Mouse (Mus musculus) monocyte, adult 59 days (primary cell): Measurements from ENCODE around the gene Nudt8. TPM values are rescaled to one million over a fixed set of nuclear protein-coding genes. Genes with fewer than 3 reads are reported as not detected.

Experiments used
- total RNA-seq, 2 experiments: library from RNA; stranded (reverse); gene quantifications; one replicate each; pipeline ENCODE4 v1.2.4; 2023

Gene Nudt8
- 10 to 100 TPM in 1 of 2 experiments, 1 to 10 TPM in 1; 8.0 to 14.1 TPM for total RNA-seq

DNA sequence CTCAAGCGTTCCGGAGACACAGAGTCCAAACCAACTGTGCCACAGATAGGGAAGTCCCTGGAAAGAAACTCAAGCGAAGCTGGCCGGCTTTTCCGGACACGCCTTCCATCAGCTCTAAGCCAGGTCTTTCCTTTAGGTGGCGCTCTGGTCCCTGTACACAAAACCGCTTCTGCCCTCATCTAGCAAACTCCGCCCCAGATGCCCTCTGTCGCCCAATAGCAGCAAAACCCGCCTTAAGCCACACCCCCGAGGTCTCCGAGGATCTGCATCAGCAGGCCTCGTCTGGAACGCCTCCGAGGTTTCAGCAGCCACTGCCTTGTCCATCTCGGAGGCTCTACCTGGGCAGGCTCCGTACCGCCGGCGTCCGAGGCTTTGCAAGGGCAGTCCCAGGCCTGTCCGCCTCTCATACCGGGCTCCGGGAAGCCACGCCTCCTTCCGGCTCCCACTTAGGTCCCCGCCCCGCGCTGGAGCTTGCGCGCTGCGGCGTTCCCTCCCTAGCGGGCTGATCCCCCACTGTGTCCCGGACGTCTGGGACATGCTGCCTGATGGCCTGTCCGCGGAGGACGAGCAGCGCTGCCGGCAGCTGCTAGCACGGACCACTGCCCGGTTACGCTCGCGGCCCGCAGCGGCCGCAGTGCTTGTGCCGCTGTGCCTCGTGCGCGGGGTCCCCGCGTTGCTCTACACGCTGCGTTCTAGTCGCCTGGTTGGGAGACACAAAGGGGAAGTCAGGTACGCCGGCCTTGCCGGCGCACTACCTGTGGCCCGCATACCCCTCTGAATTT, at the start of gene Nudt8, which contains the start of gene Gm49405:
TSS of gene Nudt8 (plus strand) at position 462 of the 782 bp plus-strand sequence.
TSS of gene Gm49405 (plus strand) at position 508 of the 782 bp plus-strand sequence.

DNA sequence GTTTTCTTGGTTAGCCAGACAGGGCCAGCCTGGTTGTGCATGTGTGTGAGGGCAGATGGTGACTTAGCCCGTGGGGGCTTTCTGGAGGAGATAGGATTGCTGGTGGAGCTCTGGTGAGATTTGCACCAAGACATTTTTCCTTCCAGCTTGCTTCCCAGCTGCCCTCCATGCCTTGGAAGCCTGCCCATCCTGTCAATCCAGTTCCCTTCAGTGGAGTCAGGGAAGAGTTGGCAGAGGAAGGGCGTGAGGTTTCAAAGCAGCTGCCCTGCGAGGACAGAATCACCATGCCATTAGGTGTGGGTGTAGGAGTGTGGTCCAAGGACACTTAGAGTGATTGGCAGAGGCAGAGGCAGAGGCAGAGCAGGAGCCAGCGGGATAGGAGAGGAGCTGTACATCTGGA, 41.9 kb upstream of the Nudt8 start, which contains the start of gene Aldh3b3:
TSS of gene Aldh3b3 (plus strand) at position 176 of the 400 bp plus-strand sequence.

DNA sequence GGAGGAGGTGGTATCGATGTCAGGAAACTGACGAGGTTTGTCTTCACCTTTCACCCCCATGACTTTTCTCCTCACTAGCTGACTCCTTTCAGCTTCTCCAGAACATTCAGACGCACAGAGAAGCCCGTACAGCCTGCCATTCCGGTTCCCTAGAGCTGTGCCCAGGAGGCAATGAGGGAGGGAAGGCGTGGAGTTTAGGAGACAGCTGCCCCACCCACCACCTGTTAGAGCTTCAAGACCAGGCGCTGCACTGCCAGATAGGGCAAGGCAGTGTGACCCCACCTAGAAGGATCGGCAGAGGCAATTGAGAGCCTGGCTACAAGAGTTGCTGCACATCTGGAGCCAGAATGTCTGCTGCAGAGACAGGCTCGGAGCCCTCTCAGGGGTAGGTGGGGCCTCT, 28.2 kb upstream of the Nudt8 start, which contains the start of gene Aldh3b2:
TSS of gene Aldh3b2 (plus strand) at position 100 of the 400 bp plus-strand sequence.

DNA sequence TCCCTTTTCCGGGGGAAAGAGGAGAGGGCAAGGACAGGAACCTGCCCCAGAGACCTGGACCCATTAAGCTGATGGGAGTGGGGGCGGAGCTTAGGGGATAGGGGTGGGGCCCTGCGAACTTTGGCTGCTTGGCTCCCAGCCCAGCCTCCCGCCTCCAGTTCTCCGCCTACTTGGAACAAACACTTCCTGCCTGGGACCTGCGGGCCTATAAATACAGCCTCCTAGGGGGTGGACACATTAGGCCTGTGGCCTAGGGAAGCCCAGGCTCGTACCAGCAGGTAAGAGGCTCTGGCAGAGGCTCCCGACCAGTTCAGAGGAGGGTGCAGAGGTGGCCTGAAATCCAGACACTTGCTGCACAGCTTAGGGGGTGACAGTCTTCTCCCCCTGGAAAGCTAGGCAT, 14.0 kb upstream of the Nudt8 start, which contains the start of gene Acy3:
TSS of gene Acy3 (plus strand) at position 237 of the 400 bp plus-strand sequence.

DNA sequence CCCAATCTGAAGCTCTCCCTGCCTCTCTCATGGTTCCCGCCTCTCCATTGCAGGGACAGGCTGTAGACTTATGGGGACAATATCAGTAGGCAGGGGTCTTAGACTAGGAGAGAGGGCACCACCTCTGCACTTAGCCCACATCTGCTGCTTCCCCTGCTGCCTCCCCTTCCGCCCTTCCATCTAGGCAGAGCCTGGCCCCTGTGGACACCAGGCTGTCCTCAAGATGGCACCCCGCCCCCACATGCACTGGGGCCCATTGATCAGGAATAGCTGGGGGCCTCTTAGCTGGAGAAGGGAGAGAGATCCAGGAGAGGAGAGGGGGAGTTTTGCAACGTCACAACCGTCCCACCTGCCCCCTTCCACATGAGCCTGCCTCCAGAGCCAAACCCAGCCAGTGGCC, 8.0 kb upstream of the Nudt8 start, which contains the start of gene Tbx10:
TSS of gene Tbx10 (plus strand) at position 337 of the 400 bp plus-strand sequence.

DNA sequence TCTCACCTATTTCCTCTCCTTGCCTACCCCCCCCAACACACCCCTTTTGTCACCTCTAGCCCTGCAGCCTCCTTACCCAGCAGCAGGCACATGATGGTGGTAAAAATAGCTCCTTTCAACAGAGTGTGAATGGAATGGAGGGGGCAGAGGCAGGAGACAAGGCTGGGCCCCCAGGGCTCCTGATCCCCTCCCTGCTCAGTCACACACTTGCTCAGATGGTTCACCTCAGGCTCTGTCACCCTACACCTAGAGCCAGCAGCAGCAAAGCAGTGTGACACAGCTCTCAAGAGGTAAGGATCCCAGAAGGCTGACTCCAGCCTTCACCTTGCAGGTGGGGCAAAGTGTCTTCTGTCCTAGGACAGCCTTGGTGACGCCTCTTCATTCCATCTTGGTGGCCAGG, 2.7 kb downstream of the Nudt8 start, which contains the start of gene Doc2g:
TSS of gene Doc2g (plus strand) at position 202 of the 400 bp plus-strand sequence.

DNA sequence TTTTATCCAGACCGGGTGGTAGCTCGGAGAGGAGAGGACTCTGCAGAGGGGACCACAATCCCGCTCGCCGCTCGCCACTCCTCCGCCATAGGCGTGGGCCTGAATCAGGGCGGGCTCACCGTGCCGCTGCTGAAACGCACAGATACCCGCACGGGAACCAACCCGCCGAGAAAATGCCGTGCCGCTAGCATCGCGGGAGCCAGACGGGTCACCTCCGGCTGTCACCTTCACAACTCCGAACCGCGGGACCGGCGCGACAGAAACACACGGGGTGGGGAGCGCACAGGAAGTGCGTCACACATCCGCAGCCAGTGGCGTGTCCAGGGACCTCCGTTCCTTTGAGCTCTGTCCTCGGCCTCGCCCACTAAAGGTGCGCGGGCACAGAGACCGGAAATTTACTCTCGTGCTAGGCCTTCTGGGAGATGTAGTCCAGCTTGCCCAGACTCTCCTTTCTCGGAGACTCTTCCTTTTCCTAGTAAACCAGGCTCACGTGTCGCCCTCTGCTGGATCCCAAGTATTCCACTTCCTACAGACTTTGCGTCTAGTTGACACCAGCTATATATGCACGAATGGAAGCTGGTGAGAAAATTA, 12.1 kb downstream of the Nudt8 start, which contains the start of gene Ndufv1:
TSS of gene Ndufv1 (minus strand) at position 375 of the 591 bp plus-strand sequence.

DNA sequence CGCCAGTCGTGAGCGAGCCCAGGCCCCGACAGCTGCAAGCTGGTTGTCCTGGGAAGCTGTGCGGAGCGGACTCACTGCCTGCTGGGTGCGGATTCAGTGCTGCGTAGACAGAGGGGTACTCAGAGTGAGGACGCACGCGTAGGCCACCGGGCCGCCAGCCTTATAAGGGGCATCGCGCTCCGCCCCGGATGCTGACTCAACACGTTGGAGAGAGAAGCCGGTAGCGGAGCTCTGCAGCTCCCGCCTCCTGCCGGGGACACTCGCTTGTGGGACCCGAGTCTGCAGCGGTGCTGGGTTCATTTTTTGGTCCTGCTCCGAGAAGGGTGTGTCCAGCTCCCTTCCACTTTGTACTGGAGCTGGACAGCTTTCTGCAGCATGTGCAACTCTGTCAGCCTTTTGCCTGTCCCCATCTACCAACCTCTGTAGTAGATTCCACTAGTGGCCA, 37.4 kb downstream of the Nudt8 start, which contains the start of gene Gstp1:
TSS of gene Gstp1 (minus strand) at position 198 of the 445 bp plus-strand sequence.

DNA sequence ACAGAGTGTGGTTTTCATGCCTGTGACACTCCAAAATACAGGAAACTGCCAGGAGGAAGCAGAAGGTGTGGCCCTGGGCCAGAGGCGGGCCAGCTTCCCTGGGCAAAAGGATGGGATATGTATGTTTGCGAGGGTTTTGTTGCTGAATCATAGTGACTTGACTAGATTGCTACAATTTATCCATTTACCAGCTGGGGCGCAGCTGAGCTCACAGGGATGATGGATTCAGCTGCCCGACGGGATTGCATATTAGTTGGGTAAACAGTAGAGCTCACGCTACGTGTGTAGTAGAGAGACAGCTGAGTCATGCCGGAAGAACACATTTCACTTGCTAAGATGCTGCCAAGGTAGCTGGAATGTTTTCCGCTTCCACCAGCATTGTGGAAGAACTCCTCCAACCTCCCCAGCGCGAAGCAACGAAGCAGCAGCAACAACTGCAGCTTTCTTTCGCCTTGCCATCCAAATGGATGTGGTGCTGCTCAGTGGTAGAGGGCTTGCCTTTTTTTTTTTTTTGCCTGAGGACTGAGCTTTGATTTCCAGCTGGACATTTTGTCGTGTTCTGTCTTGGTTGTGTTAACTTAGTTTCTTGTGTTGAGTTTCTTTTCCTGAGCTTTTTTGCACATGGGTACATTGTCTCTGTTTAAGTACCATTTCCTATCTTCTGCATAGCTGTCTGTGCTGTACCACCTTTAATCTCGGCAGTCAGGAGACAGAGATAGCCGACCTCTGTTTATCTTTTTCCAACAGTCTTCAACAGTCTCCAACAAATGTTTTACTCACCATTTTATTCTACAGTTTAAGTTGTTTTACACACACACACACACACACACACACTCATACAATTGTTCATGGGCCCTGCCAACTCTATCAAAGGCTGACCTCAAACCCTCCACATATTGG, 45.8 kb downstream of the Nudt8 start, which contains the start of gene Gstp2:
TSS of gene Gstp2 (minus strand) at position 58 of the 900 bp plus-strand sequence.

Other genes with a start within 250 kb of the Nudt8 start
- gene Kmt5b, start 233.2 kb upstream of the Nudt8 start, total RNA-seq: 10 to 100 TPM; 80.3 to 96.8 TPM
- 10 to 100 TPM; 72.2 to 84.5 TPM for gene Chka, start 148.8 kb upstream of the Nudt8 start, total RNA-seq
- 100 to 1,000 TPM; 482 to 489 TPM for gene Tcirg1, start 93.4 kb upstream of the Nudt8 start, total RNA-seq
- 10 to 100 TPM; 86.9 to 96.9 TPM for gene Ndufs8, start 87.8 kb upstream of the Nudt8 start, total RNA-seq
- gene Aldh3b1, start 70.8 kb upstream of the Nudt8 start, total RNA-seq: 10 to 100 TPM; 87.1 to 88.5 TPM
- gene Unc93b1, start 65.4 kb upstream of the Nudt8 start, total RNA-seq: 100 to 1,000 TPM; 733 to 761 TPM
- under 1 TPM; 0.33 to 0.52 TPM for gene Aldh3b3, start 41.9 kb upstream of the Nudt8 start, total RNA-seq
- 1 to 10 TPM; 4.2 to 6.3 TPM for gene Aldh3b2, start 28.3 kb upstream of the Nudt8 start, total RNA-seq
- not detected for gene Acy3, start 14.0 kb upstream of the Nudt8 start, total RNA-seq
- gene Tbx10, start 7.8 kb upstream of the Nudt8 start, total RNA-seq: not detected
- gene Gm49405, start within 50 bp of the Nudt8 start, total RNA-seq: 1 to 10 TPM; 1.5 to 1.6 TPM
- 1 to 10 TPM; 2.5 to 4.8 TPM for gene Doc2g, start 2.7 kb downstream of the Nudt8 start, total RNA-seq
- gene Ndufv1, start 12.2 kb downstream of the Nudt8 start, total RNA-seq: 10 to 100 TPM; 58.0 to 65.5 TPM
- gene Gstp1, start 37.4 kb downstream of the Nudt8 start, total RNA-seq: 100 to 1,000 TPM; 150 to 173 TPM
- 10 to 100 TPM; 15.3 to 58.8 TPM for gene Gstp2, start 45.4 kb downstream of the Nudt8 start, total RNA-seq
- gene Gstp3, start 59.0 kb downstream of the Nudt8 start, total RNA-seq: 1 to 10 TPM; 6.8 to 7.6 TPM
- not detected for gene Cabp2, start 81.0 kb downstream of the Nudt8 start, total RNA-seq
- 100 to 1,000 TPM; 250 to 306 TPM for gene Cdk2ap2, start 96.6 kb downstream of the Nudt8 start, total RNA-seq
- 100 to 1,000 TPM; 399 to 422 TPM for gene Pitpnm1, start 99.4 kb downstream of the Nudt8 start, total RNA-seq
- gene Aip, start 125.3 kb downstream of the Nudt8 start, total RNA-seq: 100 to 1,000 TPM; 105 to 131 TPM
- under 1 TPM; 0.31 to 0.43 TPM for gene Gpr152, start 139.2 kb downstream of the Nudt8 start, total RNA-seq
- 10 to 100 TPM in 1 of 2 experiments, 1 to 10 TPM in 1; 5.6 to 10.1 TPM for gene Cabp4, start 143.5 kb downstream of the Nudt8 start, total RNA-seq
- 100 to 1,000 TPM; 435 to 477 TPM for gene Coro1b, start 148.0 kb downstream of the Nudt8 start, total RNA-seq
- 10 to 100 TPM; 13.1 to 17.2 TPM for gene Ptprcap, start 153.0 kb downstream of the Nudt8 start, total RNA-seq
- gene Rps6kb2, start 162.8 kb downstream of the Nudt8 start, total RNA-seq: 10 to 100 TPM; 41.7 to 47.8 TPM
- 1 to 10 TPM; 5.7 to 6.3 TPM for gene Carns1, start 174.9 kb downstream of the Nudt8 start, total RNA-seq
- gene Tbc1d10c, start 190.7 kb downstream of the Nudt8 start, total RNA-seq: 10 to 100 TPM; 29.8 to 31.7 TPM
- 100 to 1,000 TPM; 360 to 389 TPM for gene Ppp1ca, start 191.5 kb downstream of the Nudt8 start, total RNA-seq
- gene Rad9a, start 201.1 kb downstream of the Nudt8 start, total RNA-seq: 10 to 100 TPM; 32.7 to 35.4 TPM
- gene Clcf1, start 213.7 kb downstream of the Nudt8 start, total RNA-seq: 10 to 100 TPM; 29.0 to 34.8 TPM
- gene AC109138.7, start 213.8 kb downstream of the Nudt8 start, total RNA-seq: not detected
- gene Pold4, start 231.3 kb downstream of the Nudt8 start, total RNA-seq: 100 to 1,000 TPM; 108 to 115 TPM